Mouse (Mus musculus): ENCODE results near the gene Col27a1. TPM values are rescaled to one million over a fixed set of nuclear protein-coding genes. Genes with fewer than 3 reads are reported as not detected.

Gene Col27a1
- polyA plus RNA-seq, 1 experiment from 2014 or later: 19.3 TPM

DNA sequence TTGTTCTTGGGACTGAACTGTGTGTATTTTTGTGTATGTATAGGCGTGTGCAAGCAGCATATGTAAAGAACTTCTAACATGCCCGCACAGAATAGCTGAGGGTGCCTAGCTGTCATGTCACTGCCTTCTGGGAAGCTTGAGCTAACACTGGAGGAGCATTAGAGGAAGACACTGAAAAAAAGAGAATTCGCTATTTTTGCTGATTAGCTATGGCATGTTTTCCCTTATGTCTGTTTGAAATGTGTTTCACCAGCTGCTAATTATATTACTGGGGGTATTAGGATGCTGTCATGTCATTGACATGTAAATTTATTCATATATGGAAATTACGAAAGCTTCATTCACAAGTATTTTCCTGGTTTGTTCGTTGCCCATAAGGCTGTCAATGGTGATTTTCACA, 24.9 kb downstream of the Col27a1 start:
- Histone ChIP-seq H3K27ac (0 out of 2 replicates have a peak overlapping the region, but pooled peaks have one; percentile 72), H3K9me3 (no peaks in the 10 kb centered on the region), H3K36me3 (peaks cover 19% of the 10 kb centered on the region), H3K4me3 (no peak overlapping the region), H3K9ac (no peak overlapping the region), H3K27me3 (no peaks in the 10 kb centered on the region), H3K4me1 (peaks cover 26% of the 10 kb centered on the region), H3K4me2 (replicated peaks) (no peak overlapping the region)
- ATAC-seq (ENCODE audit: insufficient number of reproducible peaks, insufficient read depth, low FRiP score, low TSS enrichment): no peak
- 77% methylated on average over 5 of the region's 5 CpGs for WGBS

DNA sequence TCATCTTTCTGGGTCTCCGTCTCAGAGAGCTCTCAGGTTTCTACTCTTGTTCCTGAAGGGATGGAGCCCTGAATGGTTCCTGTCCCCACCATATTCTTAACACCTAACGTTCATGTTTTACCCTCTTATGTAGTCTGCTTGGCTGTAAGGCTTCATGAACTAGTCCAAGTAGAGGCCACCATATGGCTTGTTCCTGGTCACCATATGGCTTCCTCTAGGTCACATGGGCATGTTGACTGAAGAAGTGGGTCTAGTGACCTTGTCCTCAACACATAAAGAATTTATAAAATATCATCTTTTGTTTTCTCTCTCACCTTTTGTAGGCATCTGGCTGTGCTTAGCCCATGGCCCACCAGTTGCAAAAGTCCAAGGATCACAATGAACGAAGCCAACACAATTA, 27.2 kb downstream of the Col27a1 start:
- Histone ChIP-seq H3K27me3 (no peaks in the 10 kb centered on the region), H3K36me3 (peaks cover 34% of the 10 kb centered on the region), H3K9ac (no peak overlapping the region), H3K4me1 (peaks cover 26% of the 10 kb centered on the region), H3K4me2 (replicated peaks) (no peak overlapping the region), H3K27ac (no peak overlapping the region), H3K4me3 (no peak overlapping the region), H3K9me3 (no peaks in the 10 kb centered on the region)
- WGBS: 86% methylated on average over 3 of the region's 3 CpGs
- no peak for ATAC-seq (ENCODE audit: insufficient number of reproducible peaks, insufficient read depth, low FRiP score, low TSS enrichment)

DNA sequence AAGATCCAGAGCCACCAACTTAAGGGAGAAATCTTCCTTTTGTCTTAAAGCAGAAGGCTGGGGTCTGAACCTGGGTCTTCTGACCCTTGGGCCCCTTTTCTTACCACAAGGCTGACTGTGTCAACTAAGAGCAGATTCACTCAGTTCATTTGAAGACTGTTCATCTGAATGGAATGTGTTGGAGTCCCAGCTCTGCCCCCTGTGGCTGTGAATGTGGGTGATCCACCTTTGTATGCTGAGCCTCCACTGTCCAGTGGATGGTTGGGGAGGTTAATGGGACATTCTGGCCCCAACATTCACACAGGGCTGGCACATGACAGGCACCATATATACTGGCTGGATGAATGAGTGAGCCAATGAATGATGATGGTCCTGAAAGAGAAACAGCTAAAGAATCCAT, 34.2 kb downstream of the Col27a1 start:
- Histone ChIP-seq H3K9ac (no peak overlapping the region), H3K27ac (no peak overlapping the region), H3K4me3 (no peak overlapping the region), H3K9me3 (no peaks in the 10 kb centered on the region), H3K4me2 (replicated peaks) (no peak overlapping the region), H3K4me1 (no peaks in the 10 kb centered on the region), H3K27me3 (no peaks in the 10 kb centered on the region), H3K36me3 (peaks cover 43% of the 10 kb centered on the region)
- no peak for ATAC-seq (ENCODE audit: insufficient number of reproducible peaks, insufficient read depth, low FRiP score, low TSS enrichment)

DNA sequence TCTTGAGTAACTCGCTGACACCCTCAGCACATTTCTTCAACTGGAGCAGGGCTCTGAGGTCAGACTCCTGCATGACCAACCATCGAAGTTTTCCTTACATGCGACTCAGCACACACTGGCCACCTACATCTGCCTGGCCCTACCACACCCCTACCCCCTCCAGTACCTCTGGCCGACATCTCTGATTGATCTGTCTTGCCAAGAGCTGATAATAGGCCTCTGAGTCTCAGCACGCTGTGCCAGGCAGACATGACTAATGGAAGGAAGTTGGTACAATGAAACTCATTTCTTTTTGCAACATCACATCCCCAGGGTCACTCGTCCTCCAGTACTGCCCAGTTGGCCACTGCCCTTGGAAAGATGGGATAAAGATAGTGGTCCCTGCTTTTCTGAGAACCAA, 35.1 kb downstream of the Col27a1 start:
- Histone ChIP-seq H3K9me3 (no peaks in the 10 kb centered on the region), H3K4me1 (no peaks in the 10 kb centered on the region), H3K27ac (no peak overlapping the region), H3K9ac (no peak overlapping the region), H3K4me2 (replicated peaks) (no peak overlapping the region), H3K27me3 (no peaks in the 10 kb centered on the region), H3K4me3 (no peak overlapping the region), H3K36me3 (peaks cover 48% of the 10 kb centered on the region)
- ATAC-seq (ENCODE audit: insufficient number of reproducible peaks, insufficient read depth, low FRiP score, low TSS enrichment): no peak
- WGBS: 83% methylated on average over 6 of the region's 6 CpGs

DNA sequence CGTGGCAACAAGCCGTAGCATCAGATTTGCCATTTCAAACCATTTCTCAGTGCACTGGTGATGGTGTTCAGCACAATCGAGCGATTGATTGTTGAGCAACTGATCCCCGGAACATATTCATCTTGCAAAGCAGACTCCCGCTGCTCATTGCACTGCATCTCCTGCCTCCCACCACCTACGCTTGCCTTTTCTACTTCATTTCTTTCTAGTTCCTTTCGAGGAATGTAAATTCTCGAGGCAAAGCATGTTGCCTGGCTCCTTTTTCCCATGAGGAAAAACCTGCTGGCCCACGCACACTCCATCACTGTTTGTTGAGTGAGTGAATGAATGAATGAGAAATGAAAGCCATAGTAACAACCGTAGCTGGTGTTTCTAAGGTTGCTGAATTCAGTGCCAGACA, 38.0 kb downstream of the Col27a1 start:
- Histone ChIP-seq H3K27ac (no peak overlapping the region), H3K9ac (no peak overlapping the region)

DNA sequence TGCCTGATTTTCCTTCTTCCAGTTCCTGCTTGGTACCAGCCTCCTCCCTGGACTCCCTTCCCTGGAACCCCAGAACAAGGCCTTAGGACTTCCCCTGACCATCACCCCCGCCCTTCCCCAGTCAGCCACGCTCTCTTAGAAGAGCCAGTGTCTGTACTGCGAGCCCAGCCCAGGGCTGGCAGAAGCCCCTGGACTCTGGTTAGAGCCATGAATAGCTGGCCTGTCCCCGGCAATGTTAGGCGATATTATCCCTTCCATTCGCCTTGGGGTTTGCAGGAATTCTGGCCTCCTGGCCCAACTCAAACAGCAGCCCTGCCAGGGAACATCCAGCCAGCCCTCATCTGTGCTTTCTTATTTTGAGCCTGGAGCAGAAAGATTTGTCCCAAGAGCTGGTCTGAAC, 39.9 kb downstream of the Col27a1 start:
- Histone ChIP-seq H3K9ac (no peak overlapping the region), H3K27ac (no peak overlapping the region), H3K36me3 (peaks cover 54% of the 10 kb centered on the region), H3K27me3 (no peaks in the 10 kb centered on the region), H3K4me3 (no peak overlapping the region), H3K4me1 (no peaks in the 10 kb centered on the region), H3K4me2 (replicated peaks) (no peak overlapping the region), H3K9me3 (no peaks in the 10 kb centered on the region)
- WGBS: 73% methylated on average over 6 of the region's 6 CpGs
- ATAC-seq (ENCODE audit: insufficient number of reproducible peaks, insufficient read depth, low FRiP score, low TSS enrichment): no peak

More for the DNA sequence above, 38.0 kb downstream of the Col27a1 start:
- no peak overlapping the region for H3K4me2 ChIP-seq (replicated peaks)
- WGBS: 79% methylated on average over 11 of the region's 11 CpGs
- H3K9me3 ChIP-seq: no peaks in the 10 kb centered on the region
- no peaks in the 10 kb centered on the region for H3K4me1 ChIP-seq
- H3K36me3 ChIP-seq: peaks cover 48% of the 10 kb centered on the region
- no peaks in the 10 kb centered on the region for H3K27me3 ChIP-seq
- no peak overlapping the region for H3K4me3 ChIP-seq
- ATAC-seq (ENCODE audit: insufficient number of reproducible peaks, insufficient read depth, low FRiP score, low TSS enrichment): no peak

DNA sequence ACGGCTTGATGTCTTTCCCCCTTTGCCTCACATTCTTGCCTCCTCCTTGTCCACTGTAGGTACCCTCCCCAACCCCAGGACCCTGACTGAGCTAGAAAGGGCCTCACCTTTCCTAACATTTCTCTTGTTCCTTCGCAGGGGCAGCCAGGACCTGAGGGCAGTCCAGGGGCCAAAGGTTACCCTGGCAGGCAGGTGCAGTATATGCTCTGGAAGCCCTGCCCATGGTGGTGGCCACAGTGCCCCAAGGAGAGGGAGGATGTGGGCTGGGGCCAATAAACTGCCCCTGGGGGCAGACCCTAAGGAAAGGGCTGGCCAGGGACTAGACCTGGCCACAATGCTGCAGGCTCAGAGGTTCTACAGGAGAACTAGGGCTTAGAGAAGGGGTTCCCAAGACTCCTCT, 40.3 kb downstream of the Col27a1 start:
- ATAC-seq (ENCODE audit: insufficient number of reproducible peaks, insufficient read depth, low FRiP score, low TSS enrichment): no peak
- H3K4me1 ChIP-seq: no peaks in the 10 kb centered on the region

DNA sequence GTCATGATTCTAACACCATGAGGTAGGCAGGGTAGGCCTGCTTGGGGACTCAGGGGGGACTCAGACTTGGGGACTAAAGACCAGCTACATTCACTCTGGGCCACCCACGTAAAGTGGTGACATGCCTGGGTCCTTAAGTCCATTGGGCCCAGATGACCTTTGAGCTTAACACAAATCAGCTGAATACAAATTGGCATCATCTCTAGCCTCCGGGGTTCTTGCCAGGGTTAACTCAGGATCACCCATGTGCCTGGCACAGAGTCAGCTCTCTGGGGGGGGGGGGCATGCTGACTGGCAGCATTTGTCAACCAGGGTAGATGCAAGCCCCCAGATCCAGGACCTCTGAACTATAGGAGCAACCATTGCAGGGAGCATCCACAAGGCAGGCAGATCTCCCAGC, 42.6 kb downstream of the Col27a1 start:
- no peaks in the 10 kb centered on the region for H3K9me3 ChIP-seq
- peaks cover 49% of the 10 kb centered on the region for H3K36me3 ChIP-seq

More for the DNA sequence above, 40.3 kb downstream of the Col27a1 start:
- H3K36me3 ChIP-seq: peaks cover 49% of the 10 kb centered on the region
- WGBS: 74% methylated on average over 2 of the region's 2 CpGs
- H3K27me3 ChIP-seq: no peaks in the 10 kb centered on the region
- no peak overlapping the region for H3K4me2 ChIP-seq (replicated peaks)
- H3K27ac ChIP-seq: no peak overlapping the region
- no peaks in the 10 kb centered on the region for H3K9me3 ChIP-seq
- no peak overlapping the region for H3K9ac ChIP-seq
- H3K4me3 ChIP-seq: no peak overlapping the region

DNA sequence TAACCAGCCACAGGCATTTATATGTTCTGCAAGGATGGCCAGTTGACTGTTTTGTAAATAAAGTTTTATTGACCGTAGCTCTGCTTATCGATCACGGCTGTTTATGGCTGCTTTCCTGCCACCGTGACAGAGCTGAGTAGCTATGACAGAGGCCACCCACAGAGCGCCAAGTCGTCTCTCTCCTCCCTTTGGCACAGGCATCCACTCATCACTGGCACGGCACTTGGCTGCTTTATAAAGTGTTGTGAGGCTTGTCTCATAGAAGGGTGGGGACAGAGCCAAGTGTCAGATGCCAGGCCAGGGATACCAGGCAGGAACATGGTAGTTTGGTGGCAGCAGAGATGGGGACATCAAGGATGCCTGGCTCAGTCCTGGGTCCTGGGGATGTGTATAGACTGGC, 43.5 kb downstream of the Col27a1 start:
- Histone ChIP-seq H3K27me3 (no peaks in the 10 kb centered on the region), H3K27ac (no peak overlapping the region), H3K4me2 (replicated peaks) (no peak overlapping the region), H3K4me3 (no peak overlapping the region), H3K4me1 (peaks cover 5% of the 10 kb centered on the region), H3K36me3 (peaks cover 46% of the 10 kb centered on the region), H3K9ac (no peak overlapping the region), H3K9me3 (no peaks in the 10 kb centered on the region)
- WGBS: 86% methylated on average over 7 of the region's 7 CpGs
- ATAC-seq (ENCODE audit: insufficient number of reproducible peaks, insufficient read depth, low FRiP score, low TSS enrichment): no peak

More for the DNA sequence above, 42.6 kb downstream of the Col27a1 start:
- Histone ChIP-seq H3K9ac (no peak overlapping the region), H3K27ac (no peak overlapping the region), H3K4me2 (replicated peaks) (no peak overlapping the region), H3K27me3 (no peaks in the 10 kb centered on the region), H3K4me3 (no peak overlapping the region), H3K4me1 (no peaks in the 10 kb centered on the region)
- 79% methylated on average over 2 of the region's 2 CpGs for WGBS
- no peak for ATAC-seq (ENCODE audit: insufficient number of reproducible peaks, insufficient read depth, low FRiP score, low TSS enrichment)

DNA sequence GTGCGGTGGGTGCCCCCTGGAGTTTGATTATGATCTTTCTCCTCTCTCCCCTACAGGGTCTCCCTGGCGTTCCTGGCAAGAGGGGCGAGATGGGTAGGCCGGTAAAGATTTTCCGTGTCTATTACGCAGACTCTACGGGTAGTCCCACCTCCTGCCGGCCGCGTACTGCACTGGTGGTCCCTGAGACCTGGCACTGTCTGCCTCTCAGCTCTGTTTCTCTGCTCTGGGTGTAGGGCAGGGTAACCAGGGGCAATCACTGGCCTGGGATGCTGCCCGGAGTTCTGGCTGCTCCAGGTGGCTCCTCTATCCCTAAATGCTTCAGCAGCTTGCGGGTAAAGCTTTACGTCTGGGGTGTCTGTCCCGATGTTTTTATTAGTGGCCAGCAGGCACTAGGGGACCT, 44.3 kb downstream of the Col27a1 start:
- WGBS: 91% methylated on average over 14 of the region's 14 CpGs
- H3K27ac ChIP-seq: no peak overlapping the region
- H3K9ac ChIP-seq: no peak overlapping the region
- peaks cover 44% of the 10 kb centered on the region for H3K36me3 ChIP-seq
- H3K4me1 ChIP-seq: peaks cover 7% of the 10 kb centered on the region
- no peak overlapping the region for H3K4me3 ChIP-seq
- no peaks in the 10 kb centered on the region for H3K27me3 ChIP-seq
- no peaks in the 10 kb centered on the region for H3K9me3 ChIP-seq
- no peak for ATAC-seq (ENCODE audit: insufficient number of reproducible peaks, insufficient read depth, low FRiP score, low TSS enrichment)
- H3K4me2 ChIP-seq (replicated peaks): no peak overlapping the region

DNA sequence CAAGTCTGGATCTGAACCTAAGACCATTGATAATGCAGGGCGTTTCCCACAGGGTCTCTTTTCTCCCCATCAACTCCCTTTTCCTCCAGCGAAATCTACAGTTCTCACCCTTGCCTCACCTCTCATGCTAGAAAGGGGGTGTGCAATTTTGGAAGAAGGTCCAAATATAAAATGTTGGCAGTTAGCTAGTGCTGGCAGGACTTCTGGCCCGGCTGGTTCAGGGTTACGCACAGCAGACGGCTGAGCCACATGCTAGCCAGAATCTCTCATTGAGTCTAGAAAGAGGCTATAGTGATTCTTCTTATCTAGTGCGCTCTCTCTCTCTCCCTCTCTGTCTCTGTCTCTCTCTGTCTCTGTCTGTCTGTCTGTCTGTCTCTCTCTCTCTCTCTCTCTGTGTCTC, 45.3 kb downstream of the Col27a1 start:
- Histone ChIP-seq H3K4me3 (no peak overlapping the region), H3K36me3 (peaks cover 45% of the 10 kb centered on the region), H3K27ac (no peak overlapping the region), H3K9me3 (no peaks in the 10 kb centered on the region), H3K27me3 (no peaks in the 10 kb centered on the region), H3K4me1 (peaks cover 7% of the 10 kb centered on the region), H3K9ac (no peak overlapping the region), H3K4me2 (replicated peaks) (no peak overlapping the region)
- 91% methylated on average over 6 of the region's 6 CpGs for WGBS
- ATAC-seq (ENCODE audit: insufficient number of reproducible peaks, insufficient read depth, low FRiP score, low TSS enrichment): no peak

DNA sequence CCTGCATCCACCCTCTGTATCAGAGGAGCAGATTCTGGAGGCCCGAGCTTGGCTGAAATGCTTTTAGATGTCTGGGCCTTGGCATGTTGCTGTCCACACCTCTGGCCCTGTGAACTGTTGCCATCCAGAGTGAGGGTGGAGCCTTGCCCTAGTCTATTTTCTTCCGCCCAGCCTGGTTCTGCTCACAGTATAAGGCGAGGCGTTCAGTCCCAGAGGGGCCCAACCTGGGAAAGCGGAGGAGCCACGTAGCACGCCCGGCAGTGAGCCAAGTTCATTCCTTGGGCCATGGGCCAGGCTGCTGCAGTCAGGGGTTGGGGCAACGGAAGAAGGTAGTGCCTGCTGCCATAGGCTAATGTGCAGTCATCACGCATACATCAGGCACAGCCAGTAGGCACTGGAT, 46.7 kb downstream of the Col27a1 start:
- no peak overlapping the region for H3K4me3 ChIP-seq
- no peak overlapping the region for H3K4me2 ChIP-seq (replicated peaks)
- peaks cover 44% of the 10 kb centered on the region for H3K36me3 ChIP-seq
- H3K9ac ChIP-seq: no peak overlapping the region
- no peaks in the 10 kb centered on the region for H3K27me3 ChIP-seq
- WGBS: 90% methylated on average over 10 of the region's 10 CpGs
- H3K27ac ChIP-seq: no peak overlapping the region
- peaks cover 7% of the 10 kb centered on the region for H3K4me1 ChIP-seq
- ATAC-seq (ENCODE audit: insufficient number of reproducible peaks, insufficient read depth, low FRiP score, low TSS enrichment): 0 out of 2 replicates have a peak, but pooled peaks have one; percentile 43
- H3K9me3 ChIP-seq: no peaks in the 10 kb centered on the region

DNA sequence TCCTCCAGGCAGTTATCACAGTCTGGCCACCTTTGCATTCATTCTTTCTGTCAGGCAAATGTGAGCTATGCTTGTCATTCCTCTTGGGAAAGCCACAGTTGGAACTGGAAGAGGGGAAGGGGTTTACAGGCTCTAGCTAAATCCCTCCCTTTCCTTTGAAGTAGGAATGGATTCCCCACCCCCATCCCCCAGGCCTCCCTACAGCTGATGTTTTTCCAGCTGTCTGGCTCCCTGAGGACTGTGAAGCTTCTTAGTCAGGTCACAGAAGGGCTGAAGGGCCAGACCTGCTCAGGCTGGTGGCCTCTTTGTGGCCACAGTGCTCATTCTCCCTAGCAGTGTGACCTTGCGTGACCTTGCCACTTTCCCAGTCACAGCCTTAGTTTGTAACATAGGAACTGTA, 49.1 kb downstream of the Col27a1 start:
- Histone ChIP-seq H3K4me1 (peaks cover 7% of the 10 kb centered on the region), H3K4me2 (replicated peaks) (no peak overlapping the region), H3K27ac (0 out of 2 replicates have a peak overlapping the region, but pooled peaks have one; percentile 26), H3K4me3 (no peak overlapping the region), H3K9me3 (no peaks in the 10 kb centered on the region), H3K36me3 (peaks cover 37% of the 10 kb centered on the region), H3K9ac (no peak overlapping the region), H3K27me3 (no peaks in the 10 kb centered on the region)
- 67% methylated on average over 1 of the region's 1 CpGs for WGBS
- peak; percentile 17 for ATAC-seq (ENCODE audit: insufficient number of reproducible peaks, insufficient read depth, low FRiP score, low TSS enrichment)

All from embryonic facial prominence, embryonic 12.5 days (tissue).